Mouse (Mus musculus): ENCODE data around the gene Dao. TPM values are rescaled to one million over a fixed set of nuclear protein-coding genes. Genes with fewer than 3 reads are reported as not detected.

The Dao gene
- polyA plus RNA-seq, 1 experiment from 2014 or later: 3.1 TPM

GRCm38 (mm10) chr5:114004573-114004972 is 1.1 kb downstream of the Dao start:
- no peaks in the 10 kb centered on the region for H3K36me3 ChIP-seq (ENCODE audit: control insufficient read depth, insufficient read depth, low read length)
- no peaks in the 10 kb centered on the region for H3K27me3 ChIP-seq (ENCODE audit: control insufficient read depth, insufficient read depth, low read length)
- ATAC-seq (ENCODE audit: insufficient read depth, low FRiP score): no peak
- no peaks in the 10 kb centered on the region for H3K9me3 ChIP-seq (replicated peaks; ENCODE audit: control insufficient read depth, low read length)
- WGBS: 70% methylated on average over 11 of the region's 11 CpGs
- H3K4me2 ChIP-seq (ENCODE audit: low read depth, low read length): no peak overlapping the region
- H3K4me1 ChIP-seq (ENCODE audit: control insufficient read depth, insufficient read depth, low read length): no peaks in the 10 kb centered on the region
- H3K9ac ChIP-seq (ENCODE audit: low read length): no peak overlapping the region
- H3K4me3 ChIP-seq (replicated peaks; ENCODE audit: low read length): no peak overlapping the region
- no peak overlapping the region for H3K27ac ChIP-seq (ENCODE audit: low read length)

DNA sequence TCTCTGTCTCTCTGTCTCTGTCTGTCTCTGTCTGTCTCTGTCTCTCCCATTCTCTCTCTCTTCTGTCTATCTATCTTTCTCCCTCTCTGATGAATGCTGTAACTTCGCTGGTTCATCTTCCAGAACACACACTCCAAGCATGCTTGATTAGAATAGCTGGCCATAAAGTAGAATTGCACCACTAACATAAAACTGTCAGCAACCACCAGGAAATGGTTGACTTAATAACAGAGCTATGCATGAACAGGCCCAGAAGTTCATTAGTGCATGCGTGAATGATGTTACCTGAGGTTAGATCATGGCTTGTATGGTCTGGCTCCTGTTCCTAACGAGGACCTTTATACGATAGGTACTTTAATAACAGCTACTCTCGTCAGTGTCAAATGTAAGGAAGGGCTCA is 1.6 kb downstream of the Dao start:
- Histone ChIP-seq H3K36me3 (ENCODE audit: control insufficient read depth, insufficient read depth, low read length) (no peaks in the 10 kb centered on the region), H3K27me3 (ENCODE audit: control insufficient read depth, insufficient read depth, low read length) (no peaks in the 10 kb centered on the region), H3K4me1 (ENCODE audit: control insufficient read depth, insufficient read depth, low read length) (no peaks in the 10 kb centered on the region), H3K27ac (ENCODE audit: low read length) (no peak overlapping the region), H3K4me2 (ENCODE audit: low read depth, low read length) (no peak overlapping the region), H3K9me3 (replicated peaks; ENCODE audit: control insufficient read depth, low read length) (no peaks in the 10 kb centered on the region), H3K4me3 (replicated peaks; ENCODE audit: low read length) (no peak overlapping the region), H3K9ac (ENCODE audit: low read length) (no peak overlapping the region)
- WGBS: 76% methylated on average over 5 of the region's 5 CpGs
- ATAC-seq (ENCODE audit: insufficient read depth, low FRiP score): no peak

GRCm38 (mm10) chr5:114006974-114007373 is 3.5 kb downstream of the Dao start:
- no peaks in the 10 kb centered on the region for H3K27me3 ChIP-seq (ENCODE audit: control insufficient read depth, insufficient read depth, low read length)
- ATAC-seq (ENCODE audit: insufficient read depth, low FRiP score): no peak
- WGBS: 71% methylated on average over 4 of the region's 4 CpGs
- H3K9me3 ChIP-seq (replicated peaks; ENCODE audit: control insufficient read depth, low read length): no peaks in the 10 kb centered on the region
- H3K27ac ChIP-seq (ENCODE audit: low read length): no peak overlapping the region
- H3K4me3 ChIP-seq (replicated peaks; ENCODE audit: low read length): no peak overlapping the region
- no peaks in the 10 kb centered on the region for H3K36me3 ChIP-seq (ENCODE audit: control insufficient read depth, insufficient read depth, low read length)
- H3K4me2 ChIP-seq (ENCODE audit: low read depth, low read length): no peak overlapping the region
- no peaks in the 10 kb centered on the region for H3K4me1 ChIP-seq (ENCODE audit: control insufficient read depth, insufficient read depth, low read length)
- no peak overlapping the region for H3K9ac ChIP-seq (ENCODE audit: low read length)

GRCm38 (mm10) chr5:114007753-114008453 is 4.4 kb downstream of the Dao start:
- no peaks in the 10 kb centered on the region for H3K36me3 ChIP-seq (ENCODE audit: control insufficient read depth, insufficient read depth, low read length)
- no peaks in the 10 kb centered on the region for H3K4me1 ChIP-seq (ENCODE audit: control insufficient read depth, insufficient read depth, low read length)
- H3K9ac ChIP-seq (ENCODE audit: low read length): no peak overlapping the region
- H3K27me3 ChIP-seq (ENCODE audit: control insufficient read depth, insufficient read depth, low read length): no peaks in the 10 kb centered on the region
- no peak overlapping the region for H3K27ac ChIP-seq (ENCODE audit: low read length)
- ATAC-seq (ENCODE audit: insufficient read depth, low FRiP score): no peak
- no peaks in the 10 kb centered on the region for H3K9me3 ChIP-seq (replicated peaks; ENCODE audit: control insufficient read depth, low read length)
- WGBS: 77% methylated on average over 12 of the region's 12 CpGs
- H3K4me3 ChIP-seq (replicated peaks; ENCODE audit: low read length): no peak overlapping the region
- no peak overlapping the region for H3K4me2 ChIP-seq (ENCODE audit: low read depth, low read length)

DNA sequence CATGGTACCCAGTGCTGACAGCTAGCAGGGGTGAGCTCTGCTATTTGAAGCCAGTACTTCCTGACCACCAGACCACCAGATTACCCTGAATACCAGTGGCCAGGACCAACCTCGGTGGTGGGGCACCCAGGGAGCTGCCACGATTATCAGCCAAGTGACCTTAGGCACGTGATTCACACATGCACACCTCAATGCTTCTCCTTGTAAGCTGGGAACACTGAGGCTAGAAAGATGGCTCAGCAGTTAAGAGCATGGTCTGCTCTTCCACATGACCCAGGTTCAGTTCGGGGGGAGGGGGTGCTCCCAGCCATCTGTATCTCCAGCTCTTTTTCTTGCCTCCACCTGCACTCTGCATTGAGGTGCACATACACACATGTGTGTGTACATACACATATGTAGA is 5.5 kb downstream of the Dao start:
- no peaks in the 10 kb centered on the region for H3K4me1 ChIP-seq (ENCODE audit: control insufficient read depth, insufficient read depth, low read length)
- 71% methylated on average over 4 of the region's 4 CpGs for WGBS
- ATAC-seq (ENCODE audit: insufficient read depth, low FRiP score): no peak
- no peak overlapping the region for H3K4me3 ChIP-seq (replicated peaks; ENCODE audit: low read length)
- no peak overlapping the region for H3K27ac ChIP-seq (ENCODE audit: low read length)
- H3K9ac ChIP-seq (ENCODE audit: low read length): no peak overlapping the region
- no peak overlapping the region for H3K4me2 ChIP-seq (ENCODE audit: low read depth, low read length)
- no peaks in the 10 kb centered on the region for H3K27me3 ChIP-seq (ENCODE audit: control insufficient read depth, insufficient read depth, low read length)
- H3K9me3 ChIP-seq (replicated peaks; ENCODE audit: control insufficient read depth, low read length): no peaks in the 10 kb centered on the region
- H3K36me3 ChIP-seq (ENCODE audit: control insufficient read depth, insufficient read depth, low read length): no peaks in the 10 kb centered on the region

DNA sequence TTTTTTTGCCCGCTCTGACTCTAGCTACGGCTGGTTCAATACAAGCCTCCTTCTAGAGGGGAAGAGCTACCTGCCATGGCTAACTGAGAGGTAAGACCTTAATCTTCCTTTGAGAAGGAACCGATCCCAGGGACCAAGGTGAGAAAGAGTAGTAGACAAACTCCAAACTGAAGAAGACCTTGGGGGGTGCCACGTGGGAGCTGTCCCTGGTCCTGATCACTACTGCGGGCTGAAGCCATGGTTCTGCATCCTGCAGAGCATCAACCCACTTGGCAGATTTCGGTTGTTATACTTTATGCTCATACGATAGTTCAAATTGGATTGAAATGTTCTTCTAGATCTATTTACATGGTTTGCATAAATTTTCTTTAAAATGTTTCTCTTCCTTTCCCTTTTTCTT is 11.6 kb downstream of the Dao start:
- H3K4me3 ChIP-seq (replicated peaks; ENCODE audit: low read length): no peak overlapping the region
- H3K9ac ChIP-seq (ENCODE audit: low read length): no peak overlapping the region
- H3K4me2 ChIP-seq (ENCODE audit: low read depth, low read length): no peak overlapping the region
- no peaks in the 10 kb centered on the region for H3K9me3 ChIP-seq (replicated peaks; ENCODE audit: control insufficient read depth, low read length)
- no peak overlapping the region for H3K27ac ChIP-seq (ENCODE audit: low read length)
- no peak for ATAC-seq (ENCODE audit: insufficient read depth, low FRiP score)
- WGBS: 59% methylated on average over 7 of the region's 7 CpGs
- no peaks in the 10 kb centered on the region for H3K27me3 ChIP-seq (ENCODE audit: control insufficient read depth, insufficient read depth, low read length)
- no peaks in the 10 kb centered on the region for H3K36me3 ChIP-seq (ENCODE audit: control insufficient read depth, insufficient read depth, low read length)
- H3K4me1 ChIP-seq (ENCODE audit: control insufficient read depth, insufficient read depth, low read length): no peaks in the 10 kb centered on the region

DNA sequence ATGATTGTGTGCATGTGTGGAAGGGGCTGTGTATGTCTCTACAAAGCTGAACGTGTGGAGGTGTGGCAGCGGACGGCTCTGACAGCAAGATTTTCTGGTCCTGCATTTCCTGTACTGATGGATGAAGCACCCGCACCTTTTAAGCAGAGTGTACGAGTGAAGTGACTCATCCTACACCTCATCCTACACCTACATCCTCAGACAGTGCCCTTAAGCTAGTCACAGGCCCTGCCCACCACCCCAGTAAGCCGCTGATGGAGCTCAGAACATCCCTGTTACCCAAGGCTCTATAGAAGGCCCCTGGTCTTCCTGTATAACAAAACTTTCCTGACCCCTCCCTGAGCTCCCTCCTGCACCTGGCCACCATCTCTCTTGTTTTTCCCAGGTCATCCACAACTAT is 20.9 kb downstream of the Dao start:
- H3K9ac ChIP-seq (ENCODE audit: low read length): no peak overlapping the region
- no peaks in the 10 kb centered on the region for H3K9me3 ChIP-seq (replicated peaks; ENCODE audit: control insufficient read depth, low read length)
- H3K4me1 ChIP-seq (ENCODE audit: control insufficient read depth, insufficient read depth, low read length): no peaks in the 10 kb centered on the region
- no peak overlapping the region for H3K27ac ChIP-seq (ENCODE audit: low read length)
- ATAC-seq (ENCODE audit: insufficient read depth, low FRiP score): no peak
- no peaks in the 10 kb centered on the region for H3K36me3 ChIP-seq (ENCODE audit: control insufficient read depth, insufficient read depth, low read length)
- no peak overlapping the region for H3K4me2 ChIP-seq (ENCODE audit: low read depth, low read length)
- H3K4me3 ChIP-seq (replicated peaks; ENCODE audit: low read length): no peak overlapping the region
- H3K27me3 ChIP-seq (ENCODE audit: control insufficient read depth, insufficient read depth, low read length): no peaks in the 10 kb centered on the region
- WGBS: 53% methylated on average over 6 of the region's 6 CpGs

DNA sequence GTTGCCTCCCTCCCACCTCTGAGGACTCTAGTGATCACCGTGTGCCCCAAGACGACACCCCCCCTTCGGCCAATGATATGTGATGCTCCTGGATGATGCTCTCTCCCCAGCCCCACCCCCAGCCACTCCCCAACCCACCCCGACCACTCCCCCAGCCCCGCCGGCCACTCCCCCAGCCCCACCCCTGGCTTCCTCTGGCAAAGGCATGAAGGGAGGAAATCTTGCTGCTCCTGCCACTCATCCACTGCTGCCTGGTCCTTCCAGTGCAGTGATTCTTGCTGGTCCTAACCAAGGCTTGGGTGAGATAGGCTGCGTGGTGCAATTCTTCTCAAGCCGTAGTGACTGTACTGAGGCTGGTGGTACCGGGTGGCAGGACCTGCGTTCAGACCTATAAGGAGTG is 21.4 kb downstream of the Dao start:
- Histone ChIP-seq H3K9me3 (replicated peaks; ENCODE audit: control insufficient read depth, low read length) (no peaks in the 10 kb centered on the region), H3K36me3 (ENCODE audit: control insufficient read depth, insufficient read depth, low read length) (no peaks in the 10 kb centered on the region), H3K4me3 (replicated peaks; ENCODE audit: low read length) (no peak overlapping the region), H3K27me3 (ENCODE audit: control insufficient read depth, insufficient read depth, low read length) (no peaks in the 10 kb centered on the region), H3K4me1 (ENCODE audit: control insufficient read depth, insufficient read depth, low read length) (no peaks in the 10 kb centered on the region), H3K9ac (ENCODE audit: low read length) (no peak overlapping the region), H3K4me2 (ENCODE audit: low read depth, low read length) (no peak overlapping the region), H3K27ac (ENCODE audit: low read length) (no peak overlapping the region)
- WGBS: 7% methylated on average over 10 of the region's 10 CpGs
- no peak; the same call in 1 of the 2 replicates for ATAC-seq (ENCODE audit: insufficient read depth, low FRiP score)

- ATAC-seq (ENCODE audit: insufficient read depth, low FRiP score): no peak
- Histone ChIP-seq H3K4me3 (replicated peaks; ENCODE audit: low read length) (no peak overlapping the region), H3K36me3 (ENCODE audit: control insufficient read depth, insufficient read depth, low read length) (no peaks in the 10 kb centered on the region), H3K9me3 (replicated peaks; ENCODE audit: control insufficient read depth, low read length) (no peaks in the 10 kb centered on the region; the same call in 1 of the 2 replicates), H3K4me1 (ENCODE audit: control insufficient read depth, insufficient read depth, low read length) (no peaks in the 10 kb centered on the region), H3K9ac (ENCODE audit: low read length) (no peak overlapping the region), H3K4me2 (ENCODE audit: low read depth, low read length) (no peak overlapping the region), H3K27ac (ENCODE audit: low read length) (no peak overlapping the region), H3K27me3 (ENCODE audit: control insufficient read depth, insufficient read depth, low read length) (no peaks in the 10 kb centered on the region)
- 85% methylated on average over 12 of the region's 12 CpGs for WGBS
Observed at GRCm38 (mm10) chr5:114027217-114027944, 23.9 kb downstream of the Dao start.

Data from stomach, embryonic 16.5 days (tissue).